Mouse (Mus musculus): Measurements from ENCODE around the gene Mettl26.

- no peak for TF ChIP-seq CTCF (IDR thresholded peaks at IDR 0.05; ENCODE audit: low read depth, low read length)
- no peak for TF ChIP-seq POLR2A (IDR thresholded peaks at IDR 0.05; ENCODE audit: borderline replicate concordance, low read depth, low read length)
Measured at GRCm38 (mm10) chr17:25843636-25844395, 31.1 kb upstream of the Mettl26 start.
